Mouse (Mus musculus) liver, adult 2 months (tissue): Measurements from ENCODE around the gene Atp6v0e.

ENCODE experiments used
- CTCF ChIP-seq: fragments of 200-500 bp; IDR thresholded peaks from 2 replicates; pipeline ENCODE4 v1.5.1; 2011; ENCODE audit warnings: low read depth, low read length, control low read depth
- POLR2A ChIP-seq: fragments of 200-500 bp; IDR thresholded peaks from 2 replicates; pipeline ENCODE4 v1.6.1; 2011; ENCODE audit warnings: low read length, control low read depth; ENCODE audit not compliant: insufficient read depth; ENCODE audit errors: extremely low read depth

- TF ChIP-seq CTCF = no peak
- TF ChIP-seq POLR2A = no peak
Observed at GRCm38 (mm10) chr17:26693424-26693823, 30.4 kb downstream of the Atp6v0e start.
